ENCODE assay signal across 23 mouse cellular contexts in the genomic region with DNA sequence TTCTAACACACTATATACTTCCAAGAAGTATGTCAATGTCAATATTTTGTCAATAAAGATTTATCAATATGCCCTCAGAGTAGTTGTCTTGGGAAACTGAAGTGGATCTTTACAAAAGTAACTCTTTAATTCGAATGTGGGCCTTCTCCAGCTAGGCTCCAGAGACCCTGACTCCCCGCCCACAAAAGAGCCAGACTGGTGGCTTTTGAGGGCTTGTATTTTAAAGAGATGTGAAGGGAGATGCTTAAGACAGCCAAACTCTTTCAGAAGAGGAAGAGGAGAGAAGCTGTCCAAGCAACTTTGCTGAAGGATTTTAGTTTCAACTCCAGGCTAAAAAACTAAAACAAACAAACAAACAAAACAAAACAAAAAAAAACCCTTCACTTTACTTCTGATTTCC. TPM values are rescaled to one million over a fixed set of nuclear protein-coding genes. Genes with fewer than 3 reads are reported as not detected.
DNase-seq lines count a peak whose midpoint lies in the region; ATAC-seq and TF ChIP-seq lines count a peak whose summit lies in the region.
"Had no signal": no experiment of that assay in that cellular context is flagged by ENCODE, and none has a peak within 500 bp of the region (broad histone marks: within the 10 kb centered on the region; RNA-seq: fewer than 3 reads in every experiment).

No protein-coding gene starts in this region.

- no peak for DNase-seq in kidney, postnatal 0 days (ENCODE audit: low spot score)
- DNase-seq in kidney, postnatal 36 days, result no peak
- DNase-seq in embryonic facial prominence, embryonic 14.5 days (ENCODE audit: low spot score), result no peak
- DNase-seq in forebrain, embryonic 10.5 days (ENCODE audit: extremely low spot score, low spot score), result peak; percentile 24
- DNase-seq in forebrain, postnatal 0 days, result no peak
- no peak for DNase-seq in testis, postnatal 14 days (ENCODE audit: low spot score)
- no peak for DNase-seq in frontal cortex, adult 2 months (ENCODE audit: extremely low spot score in 1 of 2, low spot score in 1 of 2)
- DNase-seq: adrenal gland, adult 8-10 months; cerebellum, adult 11 months; gastrocnemius, postnatal 25 days; heart, adult 2 months; heart, postnatal 4 days; layer of hippocampus, postnatal 36 days; liver; liver, postnatal 0 days; right cerebral cortex, postnatal 14 days; spleen, adult 18-20 months; thymus, postnatal 36 days had no signal

- no peaks in the 10 kb centered on the region for H3K36me3 ChIP-seq in kidney, postnatal 0 days (ENCODE audit: insufficient read depth, low read length)
- H3K36me3 ChIP-seq in embryonic facial prominence, embryonic 14.5 days (ENCODE audit: control insufficient read depth, insufficient read depth, low read length), result no peaks in the 10 kb centered on the region
- H3K36me3 ChIP-seq in forebrain, embryonic 10.5 days (replicated peaks), result peaks cover 41% of the 10 kb centered on the region
- H3K36me3 ChIP-seq in forebrain, postnatal 0 days (ENCODE audit: insufficient read depth), result no peaks in the 10 kb centered on the region
- H3K36me3 ChIP-seq: heart, embryonic 15.5 days had no signal

- no peak for ATAC-seq in kidney, postnatal 0 days (replicated peaks; ENCODE audit: low FRiP score, low read depth)
- no peak for ATAC-seq in embryonic facial prominence, embryonic 14.5 days (ENCODE audit: low read depth)
- ATAC-seq in forebrain, postnatal 0 days, result no peak
- ATAC-seq: hindbrain, embryonic 16.5 days; intestine, postnatal 0 days; liver, postnatal 0 days had no signal

- WGBS in kidney, postnatal 0 days, result 12% methylated on average over 2 of the region's 2 CpGs
- 14% methylated on average over 2 of the region's 2 CpGs for WGBS in embryonic facial prominence, embryonic 14.5 days
- 4% methylated on average over 2 of the region's 2 CpGs for WGBS in forebrain, embryonic 10.5 days
- WGBS in forebrain, postnatal 0 days, result 25% methylated on average over 2 of the region's 2 CpGs

- no peak overlapping the region for H3K9ac ChIP-seq in kidney, postnatal 0 days (ENCODE audit: low read depth, low read length)
- H3K9ac ChIP-seq in embryonic facial prominence, embryonic 14.5 days (ENCODE audit: low read depth, low read length), result no peak overlapping the region
- no peak overlapping the region for H3K9ac ChIP-seq in forebrain, postnatal 0 days
- H3K9ac ChIP-seq: heart, embryonic 15.5 days; liver, postnatal 0 days had no signal

- H3K4me2 ChIP-seq in kidney, postnatal 0 days (ENCODE audit: low read length), result peak overlapping the region; percentile 61
- peak overlapping the region; percentile 39; the same call in 1 of the 2 replicates for H3K4me2 ChIP-seq in embryonic facial prominence, embryonic 14.5 days (ENCODE audit: low read depth, low read length)
- no peak overlapping the region for H3K4me2 ChIP-seq in forebrain, postnatal 0 days (ENCODE audit: low read depth)
- H3K4me2 ChIP-seq: heart, embryonic 15.5 days had no signal

- H3K27ac ChIP-seq in kidney, postnatal 0 days, result no peak overlapping the region
- H3K27ac ChIP-seq in embryonic facial prominence, embryonic 14.5 days (replicated peaks; ENCODE audit: low read depth, low read length), result no peak overlapping the region
- H3K27ac ChIP-seq in forebrain, embryonic 10.5 days, result peak overlapping the region; percentile 100
- 0 out of 2 replicates have a peak overlapping the region, but pooled peaks have one; percentile 16 for H3K27ac ChIP-seq in forebrain, postnatal 0 days (ENCODE audit: low read depth, low read length)
- H3K27ac ChIP-seq: heart, adult 2 months; heart, embryonic 15.5 days had no signal

- H3K9me3 ChIP-seq in kidney, postnatal 0 days (replicated peaks; ENCODE audit: low read length), result no peaks in the 10 kb centered on the region
- H3K9me3 ChIP-seq in embryonic facial prominence, embryonic 14.5 days (ENCODE audit: control insufficient read depth, low read length), result no peaks in the 10 kb centered on the region
- H3K9me3 ChIP-seq in forebrain, embryonic 10.5 days, result no peaks in the 10 kb centered on the region
- no peaks in the 10 kb centered on the region for H3K9me3 ChIP-seq in forebrain, postnatal 0 days (ENCODE audit: low read length)
- H3K9me3 ChIP-seq: heart, embryonic 15.5 days had no signal

- TF ChIP-seq CTCF in kidney, postnatal 0 days (IDR thresholded peaks at IDR 0.05; ENCODE audit: low read depth), result no peak
- TF ChIP-seq CTCF in forebrain, postnatal 0 days (IDR thresholded peaks at IDR 0.05; ENCODE audit: low read depth), result no peak

- peaks cover 10% of the 10 kb centered on the region; the same call in 1 of the 2 replicates for H3K4me1 ChIP-seq in kidney, postnatal 0 days (replicated peaks; ENCODE audit: insufficient read depth, low read length)
- H3K4me1 ChIP-seq in embryonic facial prominence, embryonic 14.5 days (ENCODE audit: control insufficient read depth, insufficient read depth, low read length), result peaks cover 13% of the 10 kb centered on the region
- peaks cover 90% of the 10 kb centered on the region for H3K4me1 ChIP-seq in forebrain, embryonic 10.5 days
- peaks cover 15% of the 10 kb centered on the region; the same call in 1 of the 2 replicates for H3K4me1 ChIP-seq in forebrain, postnatal 0 days (ENCODE audit: insufficient read depth)

- H3K4me3 ChIP-seq in kidney, postnatal 0 days (replicated peaks; ENCODE audit: low read depth, low read length), result no peak overlapping the region
- H3K4me3 ChIP-seq in embryonic facial prominence, embryonic 14.5 days (ENCODE audit: low read depth, low read length), result 0 out of 2 replicates have a peak overlapping the region, but pooled peaks have one; percentile 9
- H3K4me3 ChIP-seq in forebrain, embryonic 10.5 days, result peak overlapping the region; percentile 91
- H3K4me3 ChIP-seq in forebrain, postnatal 0 days (ENCODE audit: low read depth, low read length), result no peak overlapping the region
- H3K4me3 ChIP-seq: heart, adult 2 months; heart, embryonic 15.5 days had no signal

- peaks cover 33% of the 10 kb centered on the region for H3K27me3 ChIP-seq in kidney, postnatal 0 days (ENCODE audit: insufficient read depth, low read length)
- H3K27me3 ChIP-seq in embryonic facial prominence, embryonic 14.5 days (replicated peaks; ENCODE audit: control insufficient read depth, insufficient read depth, low read length), result peaks cover 92% of the 10 kb centered on the region
- H3K27me3 ChIP-seq in forebrain, embryonic 10.5 days (ENCODE audit: poor library complexity, severe bottlenecking), result peaks cover 99% of the 10 kb centered on the region
- peaks cover 47% of the 10 kb centered on the region for H3K27me3 ChIP-seq in forebrain, postnatal 0 days (ENCODE audit: insufficient read depth, low read length)

RNA-seq across cellular contexts. Expression of a gene that starts 7.1 kb away (rescaled TPM):
- polyA plus RNA-seq in kidney, postnatal 0 days (2015; fragmentation: Nextera tagmentation; extraction: Ambion mirVana), result 24.2 and 25.4 TPM in 2 replicates
- polyA plus RNA-seq in embryonic facial prominence, embryonic 14.5 days (2014; fragmentation: Nextera tagmentation; extraction: Ambion mirVana), result 6.9 and 7.5 TPM in 2 replicates
- 44.1 and 48.1 TPM in 2 replicates for polyA plus RNA-seq in forebrain, embryonic 10.5 days (2016; fragmentation: Nextera tagmentation; extraction: Ambion mirVana)
- 3.2 and 6.0 TPM in 2 replicates for total RNA-seq in forebrain, postnatal 0 days (2014; rRNA removed)
- polyA plus RNA-seq in forebrain, postnatal 0 days (2015; fragmentation: Nextera tagmentation; extraction: Ambion mirVana), result 4.7 and 11.2 TPM in 2 replicates
- 9.6 and 12.1 TPM in 2 replicates for polyA plus RNA-seq in frontal cortex, adult 2 months (2012; rRNA removed)
- total RNA-seq: heart, adult 2 months; heart, postnatal 4 days; neutrophil, adult 5-6 weeks had no signal
- polyA plus RNA-seq: heart, adult 2 months; heart, embryonic 15.5 days; hindbrain, embryonic 16.5 days; intestine, postnatal 0 days; large intestine, adult 2 months; liver, postnatal 0 days had no signal

Comparison
In these comparisons a context has a peak if more than half of its experiments do, and no peak if none do; other contexts are left out.
1. H3K4me3 ChIP-seq: peak in embryonic facial prominence, embryonic 14.5 days (single experiment) and forebrain, embryonic 10.5 days (single experiment); none in kidney, postnatal 0 days (single experiment) and forebrain, postnatal 0 days (single experiment).
2. H3K27ac ChIP-seq: peak in forebrain, embryonic 10.5 days (single experiment) and forebrain, postnatal 0 days (single experiment); none in kidney, postnatal 0 days (single experiment) and embryonic facial prominence, embryonic 14.5 days (single experiment).